Mouse (Mus musculus) adrenal gland, adult 2 months (tissue): ENCODE measurements at regions not wholly inside any gene's neighbourhood (a gene's known extent, or its start where the extent isn't known, plus 50 kb on each side); places are given as distances from the start of the nearest gene placed in this dataset.
A peak's percentile ranks its signal among the peaks of the same experiment; 100 is the strongest.

ENCODE experiments used
- DNase-seq: peaks from one replicate; pipeline ENCODE4 v3.0.0; 2021

- no peak for DNase-seq
Measured at GRCm38 (mm10) chr1:168823184-168823583, 391.1 kb upstream of the Pbx1 start.

GRCm38 (mm10) chr1:168818381-168818780 lies 386.3 kb upstream of the Pbx1 start:
- no peak for DNase-seq

GRCm38 (mm10) chr1:168807084-168807483 lies 375.0 kb upstream of the Pbx1 start:
- no peak for DNase-seq

GRCm38 (mm10) chr1:168805442-168805841 lies 373.4 kb upstream of the Pbx1 start:
- DNase-seq, result no peak

GRCm38 (mm10) chr1:168801046-168801445 lies 369.0 kb upstream of the Pbx1 start:
- DNase-seq, result no peak

- DNase-seq, result no peak
Measured at GRCm38 (mm10) chr1:168786731-168787130, 354.7 kb upstream of the Pbx1 start.

- peak; percentile 26 for DNase-seq
Measured at GRCm38 (mm10) chr1:168783851-168784250, 351.8 kb upstream of the Pbx1 start.

GRCm38 (mm10) chr1:168764368-168764895 lies 332.4 kb upstream of the Pbx1 start:
- DNase-seq, result no peak

GRCm38 (mm10) chr1:168761095-168761494 lies 329.0 kb upstream of the Pbx1 start:
- no peak for DNase-seq

- DNase-seq, result no peak
Measured at GRCm38 (mm10) chr1:168760239-168760638, 328.2 kb upstream of the Pbx1 start.

- DNase-seq, result peak; percentile 13
Measured at GRCm38 (mm10) chr1:168758835-168759234, 326.8 kb upstream of the Pbx1 start.

- peak; percentile 38 for DNase-seq
Measured at GRCm38 (mm10) chr1:168754196-168754595, 322.1 kb upstream of the Pbx1 start.

- no peak for DNase-seq
Measured at GRCm38 (mm10) chr1:168743435-168743834, 311.4 kb upstream of the Pbx1 start.

GRCm38 (mm10) chr1:168738005-168738404 lies 305.9 kb upstream of the Pbx1 start:
- no peak for DNase-seq

- DNase-seq, result no peak
Measured at GRCm38 (mm10) chr1:168737277-168737863, 305.3 kb upstream of the Pbx1 start.

GRCm38 (mm10) chr1:168733066-168733465 lies 301.0 kb upstream of the Pbx1 start:
- DNase-seq, result no peak

- no peak for DNase-seq
Measured at GRCm38 (mm10) chr1:168709836-168710235, 277.8 kb upstream of the Pbx1 start.

GRCm38 (mm10) chr1:168709017-168709681 lies 277.1 kb upstream of the Pbx1 start:
- peak; percentile 18 for DNase-seq

- peak; percentile 24 for DNase-seq
Measured at GRCm38 (mm10) chr1:168708161-168708865, 276.2 kb upstream of the Pbx1 start.

GRCm38 (mm10) chr1:168697386-168697785 lies 265.3 kb upstream of the Pbx1 start:
- peak; percentile 36 for DNase-seq

- no peak for DNase-seq
Measured at GRCm38 (mm10) chr1:168686821-168687220, 254.8 kb upstream of the Pbx1 start.

- no peak for DNase-seq
Measured at GRCm38 (mm10) chr1:168685147-168685546, 253.1 kb upstream of the Pbx1 start.
